Mouse (Mus musculus) G1E (cell line): Measurements from ENCODE around the gene Rgs6.

Experiments
- CTCF ChIP-seq: IDR thresholded peaks from 2 replicates; pipeline ENCODE4 v1.5.1; 2012; ENCODE audit warnings: low read depth, low read length, inconsistent platforms, mixed read lengths
- GATA1 ChIP-seq: IDR thresholded peaks from 2 replicates; pipeline ENCODE4 v1.6.1; 2012; ENCODE audit warnings: borderline replicate concordance, low read length, inconsistent platforms, mixed read lengths

DNA sequence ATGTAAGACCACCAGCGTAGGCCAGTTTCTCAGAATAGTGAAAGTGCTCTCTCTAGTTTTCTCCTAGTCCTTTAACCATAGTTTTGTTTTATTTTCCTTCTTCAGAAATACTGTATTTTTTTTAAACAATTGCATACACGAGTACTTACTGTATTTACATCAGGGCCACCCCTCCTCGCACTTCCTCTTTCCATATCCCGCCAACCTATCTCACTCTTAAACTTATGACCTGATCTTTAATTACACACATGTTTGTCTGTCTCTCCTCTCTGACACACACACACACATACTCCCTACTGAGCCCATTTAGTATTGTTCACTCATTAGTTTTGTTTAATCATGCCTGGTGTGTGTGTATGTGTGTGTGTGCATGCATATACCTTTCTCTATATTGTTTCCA is 159.0 kb downstream of the Rgs6 start:
- TF ChIP-seq CTCF (no peak), GATA1 (no peak)
